17 mouse cellular contexts compared by ENCODE assay signal in genomic region chr9:88332447-88332846, GRCm38 (mm10). TPM values are rescaled to one million over a fixed set of nuclear protein-coding genes. Genes with fewer than 3 reads are reported as not detected.
A peak's percentile ranks its signal among the peaks of the same experiment; 100 is the strongest.
DNase-seq lines count a peak whose midpoint lies in the region; ATAC-seq lines count a peak whose summit lies in the region.
"Had no signal": no experiment of that assay in that cellular context is flagged by ENCODE, and none has a peak within 500 bp of the region (broad histone marks: within the 10 kb centered on the region; RNA-seq: fewer than 3 reads in every experiment).

No protein-coding gene starts in this region.

- DNase-seq in R1 (ENCODE audit: low read depth, low spot score) = peak; percentile 99
- DNase-seq in induced T-regulatory cell, adult 2 months (ENCODE audit: low read depth) = peak; percentile 55
- no peak for DNase-seq in urinary bladder, adult 2 months (ENCODE audit: low spot score)
- no peak for DNase-seq in heart, adult 18-20 months
- DNase-seq: cerebellum, postnatal 14 days; kidney, adult 9 months; lung, adult 2 months; lung, postnatal 4 days had no signal

- WGBS in hindbrain, embryonic 12.5 days = 12% methylated on average over 3 of the region's 3 CpGs
- WGBS in hindbrain, embryonic 16.5 days = 15% methylated on average over 3 of the region's 3 CpGs

- no peak overlapping the region for H3K4me3 ChIP-seq in hindbrain, embryonic 12.5 days
- H3K4me3 ChIP-seq in hindbrain, embryonic 16.5 days (ENCODE audit: low read length) = no peak overlapping the region
- H3K4me3 ChIP-seq: embryonic facial prominence, embryonic 10.5 days; erythroblast, embryonic 14.5 days; heart, embryonic 12.5 days; midbrain, embryonic 13.5 days had no signal

- H3K36me3 ChIP-seq in hindbrain, embryonic 12.5 days = no peaks in the 10 kb centered on the region
- no peaks in the 10 kb centered on the region for H3K36me3 ChIP-seq in hindbrain, embryonic 16.5 days (ENCODE audit: control insufficient read depth, insufficient read depth, low read length)
- H3K36me3 ChIP-seq: embryonic facial prominence, embryonic 10.5 days; heart, embryonic 12.5 days; midbrain, embryonic 13.5 days had no signal

- H3K4me1 ChIP-seq in hindbrain, embryonic 12.5 days = peaks cover 6% of the 10 kb centered on the region; the same call in 1 of the 2 replicates
- no peaks in the 10 kb centered on the region for H3K4me1 ChIP-seq in hindbrain, embryonic 16.5 days (ENCODE audit: control insufficient read depth, insufficient read depth, low read depth, low read length)

- H3K27me3 ChIP-seq in hindbrain, embryonic 12.5 days = peaks cover 46% of the 10 kb centered on the region
- H3K27me3 ChIP-seq in hindbrain, embryonic 16.5 days (replicated peaks; ENCODE audit: control insufficient read depth, insufficient read depth, low read length) = 0 out of 2 replicates have a peak, but pooled peaks cover 4% of the 10 kb centered on the region
- H3K27me3 ChIP-seq: Patski had no signal

- no peaks in the 10 kb centered on the region for H3K9me3 ChIP-seq in hindbrain, embryonic 12.5 days (replicated peaks)
- H3K9me3 ChIP-seq in hindbrain, embryonic 16.5 days (ENCODE audit: control insufficient read depth, low read length) = no peaks in the 10 kb centered on the region
- H3K9me3 ChIP-seq: embryonic facial prominence, embryonic 10.5 days; heart, embryonic 12.5 days; midbrain, embryonic 13.5 days had no signal

- peak; percentile 39; the same call in 1 of the 2 replicates for ATAC-seq in hindbrain, embryonic 12.5 days (ENCODE audit: low FRiP score)
- no peak for ATAC-seq in hindbrain, embryonic 16.5 days
- peak; percentile 44 for ATAC-seq in CD4-positive, CD25-positive, alpha-beta regulatory T cell, adult 4 months
- ATAC-seq: midbrain, embryonic 13.5 days; Patski had no signal

- H3K9ac ChIP-seq in hindbrain, embryonic 12.5 days = no peak overlapping the region
- no peak overlapping the region for H3K9ac ChIP-seq in hindbrain, embryonic 16.5 days (ENCODE audit: low read depth, low read length)
- H3K9ac ChIP-seq: heart, embryonic 12.5 days; midbrain, embryonic 13.5 days had no signal

- H3K4me2 ChIP-seq in hindbrain, embryonic 12.5 days (replicated peaks) = no peak overlapping the region
- no peak overlapping the region for H3K4me2 ChIP-seq in hindbrain, embryonic 16.5 days (ENCODE audit: low read length)
- H3K4me2 ChIP-seq: heart, embryonic 12.5 days; liver, embryonic 11.5 days; midbrain, embryonic 13.5 days had no signal

- no peak overlapping the region for H3K27ac ChIP-seq in hindbrain, embryonic 12.5 days
- H3K27ac ChIP-seq in hindbrain, embryonic 16.5 days (ENCODE audit: low read depth, low read length) = no peak overlapping the region
- H3K27ac ChIP-seq: embryonic facial prominence, embryonic 10.5 days; midbrain, embryonic 13.5 days had no signal

RNA-seq across cellular contexts. Expression of gene Nt5e, which starts 5.5 kb away (rescaled TPM):
- 1.5 and 1.6 TPM in 2 replicates for polyA plus RNA-seq in hindbrain, embryonic 12.5 days (2016; fragmentation: Nextera tagmentation; extraction: Ambion mirVana)
- 1.3 and 2.1 TPM in 2 replicates for polyA plus RNA-seq in hindbrain, embryonic 16.5 days (2015; fragmentation: Nextera tagmentation; extraction: Ambion mirVana)
- 100 to 1,000 TPM; 231 to 300 TPM for polyA plus RNA-seq in CD4-positive, CD25-positive, alpha-beta regulatory T cell, adult 4 months (2017; shearing (Covaris generic))
- 42.1 and 46.8 TPM in 2 replicates for polyA plus RNA-seq in urinary bladder, adult 2 months (2012; rRNA removed)
- 10 to 100 TPM; 10.7 to 16.7 TPM for total RNA-seq in heart, adult 18-20 months (2021)
- polyA plus RNA-seq: erythroblast, embryonic 14.5 days had no signal

Comparison
In these comparisons a context has a peak if more than half of its experiments do, and no peak if none do; other contexts are left out.
1. DNase-seq: peak in R1 (single experiment) and induced T-regulatory cell, adult 2 months (single experiment); none in urinary bladder, adult 2 months (single experiment) and heart, adult 18-20 months (0 of 2).
2. RNA of gene Nt5e, which starts 5.5 kb away (polyA plus RNA-seq): 231 to 300 TPM in CD4-positive, CD25-positive, alpha-beta regulatory T cell, adult 4 months and 42.1 to 46.8 TPM in urinary bladder, adult 2 months; 1.5 to 1.6 TPM in hindbrain, embryonic 12.5 days and 1.3 to 2.1 TPM in hindbrain, embryonic 16.5 days; every median in the first group is over 10 times any median in the second.